Mouse (Mus musculus) limb, embryonic 10.5 days (tissue): ENCODE results near the gene Aplp2. TPM values are rescaled to one million over a fixed set of nuclear protein-coding genes. Genes with fewer than 3 reads are reported as not detected.

Experiments
- DNase-seq: peaks from one replicate; pipeline ENCODE4 v3.0.0-alpha.2; 2017; ENCODE audit warnings: low spot score
- H3K27ac ChIP-seq: fragments of 300-500 bp; sonication (generic); 2 replicates; pipeline ENCODE4 v1.5.1; 2016; ENCODE audit warnings: mild to moderate bottlenecking
- H3K27me3 ChIP-seq: fragments of 300-500 bp; sonication (generic); 2 replicates; pipeline ENCODE4 v1.6.1; 2016; ENCODE audit warnings: low read depth, mild to moderate bottlenecking; ENCODE audit not compliant: poor library complexity, severe bottlenecking
- H3K36me3 ChIP-seq: fragments of 300-500 bp; sonication (generic); 2 replicates; pipeline ENCODE4 v1.6.1; 2016; ENCODE audit warnings: mild to moderate bottlenecking, moderate library complexity
- H3K4me1 ChIP-seq: fragments of 300-500 bp; sonication (generic); 2 replicates; pipeline ENCODE4 v1.6.1; 2016
- H3K4me3 ChIP-seq: fragments of 300-500 bp; sonication (generic); 2 replicates; pipeline ENCODE4 v1.5.1; 2016; ENCODE audit warnings: mild to moderate bottlenecking, moderate library complexity
- H3K9me3 ChIP-seq: fragments of 300-500 bp; sonication (generic); replicated peaks from 2 replicates; pipeline ENCODE4 v1.6.1; 2016; ENCODE audit warnings: mild to moderate bottlenecking
- WGBS: fragments of 180-500 bp; shearing (Covaris S2); methylation state at CpG from one replicate; pipeline ENCODE4 v1.1.7; 2016; 5-methylcytosine and 5-hydroxymethylcytosine counted together
- polyA plus RNA-seq: library from polyadenylated mRNA; unstranded; fragments of >200 nt; fragmentation: Nextera tagmentation; extraction: Ambion mirVana; gene quantifications from 2 replicates; pipeline ENCODE4 v1.2.1, GENCODE M21; 2016

Aplp2 gene
- polyA plus RNA-seq, 1 experiment from 2014 or later = 179 TPM

- Histone ChIP-seq H3K4me1 (no peaks in the 10 kb centered on the region), H3K9me3 (no peaks in the 10 kb centered on the region; the same call in 1 of the 2 replicates), H3K27me3 (no peaks in the 10 kb centered on the region), H3K27ac (no peak overlapping the region), H3K4me3 (no peak overlapping the region), H3K36me3 (no peaks in the 10 kb centered on the region)
- WGBS = 77% methylated on average over 18 of the region's 18 CpGs
- no peak for DNase-seq
Observed at GRCm38 (mm10) chr9:31243306-31243938, 31.8 kb upstream of the Aplp2 start.

GRCm38 (mm10) chr9:31241208-31241699, 29.6 kb upstream of the Aplp2 start:
- Histone ChIP-seq H3K9me3 (no peaks in the 10 kb centered on the region; the same call in 1 of the 2 replicates), H3K27ac (no peak overlapping the region), H3K4me3 (no peak overlapping the region), H3K4me1 (no peaks in the 10 kb centered on the region), H3K27me3 (no peaks in the 10 kb centered on the region), H3K36me3 (no peaks in the 10 kb centered on the region)
- WGBS = 88% methylated on average over 7 of the region's 7 CpGs
- DNase-seq = no peak

GRCm38 (mm10) chr9:31240522-31241207, 29.1 kb upstream of the Aplp2 start:
- no peaks in the 10 kb centered on the region for H3K4me1 ChIP-seq
- H3K27ac ChIP-seq = no peak overlapping the region
- H3K36me3 ChIP-seq = no peaks in the 10 kb centered on the region
- 88% methylated on average over 8 of the region's 8 CpGs for WGBS
- H3K9me3 ChIP-seq = no peaks in the 10 kb centered on the region; the same call in 1 of the 2 replicates
- H3K4me3 ChIP-seq = no peak overlapping the region
- no peaks in the 10 kb centered on the region for H3K27me3 ChIP-seq
- DNase-seq = no peak

GRCm38 (mm10) chr9:31239551-31239950, 27.9 kb upstream of the Aplp2 start:
- DNase-seq = no peak
- 91% methylated on average over 2 of the region's 2 CpGs for WGBS
- no peaks in the 10 kb centered on the region for H3K27me3 ChIP-seq
- no peak overlapping the region for H3K27ac ChIP-seq
- H3K9me3 ChIP-seq = no peaks in the 10 kb centered on the region; the same call in 1 of the 2 replicates
- no peak overlapping the region for H3K4me3 ChIP-seq
- H3K4me1 ChIP-seq = no peaks in the 10 kb centered on the region; the same call in 1 of the 2 replicates
- no peaks in the 10 kb centered on the region for H3K36me3 ChIP-seq

GRCm38 (mm10) chr9:31238526-31238925, 26.9 kb upstream of the Aplp2 start:
- Histone ChIP-seq H3K4me3 (no peak overlapping the region), H3K27me3 (no peaks in the 10 kb centered on the region), H3K27ac (no peak overlapping the region), H3K36me3 (no peaks in the 10 kb centered on the region), H3K4me1 (no peaks in the 10 kb centered on the region; the same call in 1 of the 2 replicates), H3K9me3 (no peaks in the 10 kb centered on the region; the same call in 1 of the 2 replicates)
- DNase-seq = no peak
- 75% methylated on average over 2 of the region's 2 CpGs for WGBS

GRCm38 (mm10) chr9:31236079-31236478, 24.5 kb upstream of the Aplp2 start:
- Histone ChIP-seq H3K27me3 (no peaks in the 10 kb centered on the region), H3K27ac (no peak overlapping the region), H3K4me1 (peaks cover 6% of the 10 kb centered on the region), H3K36me3 (no peaks in the 10 kb centered on the region), H3K9me3 (no peaks in the 10 kb centered on the region; the same call in 1 of the 2 replicates), H3K4me3 (no peak overlapping the region)
- 67% methylated on average over 5 of the region's 5 CpGs for WGBS
- DNase-seq = no peak

- Histone ChIP-seq H3K4me1 (peaks cover 6% of the 10 kb centered on the region), H3K36me3 (no peaks in the 10 kb centered on the region), H3K27ac (no peak overlapping the region), H3K27me3 (no peaks in the 10 kb centered on the region), H3K9me3 (no peaks in the 10 kb centered on the region; the same call in 1 of the 2 replicates), H3K4me3 (no peak overlapping the region)
- WGBS = 93% methylated on average over 9 of the region's 9 CpGs
- DNase-seq = no peak
Observed at GRCm38 (mm10) chr9:31235489-31235888, 23.9 kb upstream of the Aplp2 start.

GRCm38 (mm10) chr9:31235030-31235429, 23.4 kb upstream of the Aplp2 start:
- Histone ChIP-seq H3K27me3 (no peaks in the 10 kb centered on the region), H3K4me3 (no peak overlapping the region), H3K36me3 (no peaks in the 10 kb centered on the region), H3K9me3 (no peaks in the 10 kb centered on the region; the same call in 1 of the 2 replicates), H3K27ac (no peak overlapping the region), H3K4me1 (peaks cover 6% of the 10 kb centered on the region)
- no peak for DNase-seq
- 83% methylated on average over 4 of the region's 4 CpGs for WGBS

- no peaks in the 10 kb centered on the region for H3K27me3 ChIP-seq
- no peak overlapping the region for H3K27ac ChIP-seq
- H3K9me3 ChIP-seq = no peaks in the 10 kb centered on the region
- H3K36me3 ChIP-seq = no peaks in the 10 kb centered on the region
- no peak overlapping the region for H3K4me3 ChIP-seq
- peaks cover under 1% of the 10 kb centered on the region; the same call in 1 of the 2 replicates for H3K4me1 ChIP-seq
- DNase-seq = no peak
- 84% methylated on average over 8 of the region's 8 CpGs for WGBS
Observed at GRCm38 (mm10) chr9:31226541-31226940, 14.9 kb upstream of the Aplp2 start.

- 91% methylated on average over 11 of the region's 11 CpGs for WGBS
- H3K4me1 ChIP-seq = peaks cover 3% of the 10 kb centered on the region
- no peak for DNase-seq
- H3K36me3 ChIP-seq = no peaks in the 10 kb centered on the region
- no peak overlapping the region for H3K4me3 ChIP-seq
- H3K9me3 ChIP-seq = no peaks in the 10 kb centered on the region
- no peak overlapping the region for H3K27ac ChIP-seq
- no peaks in the 10 kb centered on the region for H3K27me3 ChIP-seq
Observed at GRCm38 (mm10) chr9:31225808-31226207, 14.2 kb upstream of the Aplp2 start.

GRCm38 (mm10) chr9:31223475-31223874, 11.9 kb upstream of the Aplp2 start:
- Histone ChIP-seq H3K4me3 (no peak overlapping the region), H3K27ac (no peak overlapping the region), H3K9me3 (no peaks in the 10 kb centered on the region), H3K27me3 (no peaks in the 10 kb centered on the region), H3K4me1 (peaks cover 3% of the 10 kb centered on the region), H3K36me3 (no peaks in the 10 kb centered on the region)
- DNase-seq = no peak
- 87% methylated on average over 4 of the region's 4 CpGs for WGBS

GRCm38 (mm10) chr9:31221170-31221569, 9.6 kb upstream of the Aplp2 start:
- H3K27me3 ChIP-seq = no peaks in the 10 kb centered on the region
- no peak for DNase-seq
- peak overlapping the region; percentile 26; the same call in 1 of the 2 replicates for H3K27ac ChIP-seq
- H3K36me3 ChIP-seq = no peaks in the 10 kb centered on the region
- no peak overlapping the region for H3K4me3 ChIP-seq
- WGBS = 34% methylated on average over 10 of the region's 10 CpGs
- H3K9me3 ChIP-seq = no peaks in the 10 kb centered on the region
- H3K4me1 ChIP-seq = peaks cover 3% of the 10 kb centered on the region
